ENCODE assay signal across 1 mouse cellular context in the genomic region with DNA sequence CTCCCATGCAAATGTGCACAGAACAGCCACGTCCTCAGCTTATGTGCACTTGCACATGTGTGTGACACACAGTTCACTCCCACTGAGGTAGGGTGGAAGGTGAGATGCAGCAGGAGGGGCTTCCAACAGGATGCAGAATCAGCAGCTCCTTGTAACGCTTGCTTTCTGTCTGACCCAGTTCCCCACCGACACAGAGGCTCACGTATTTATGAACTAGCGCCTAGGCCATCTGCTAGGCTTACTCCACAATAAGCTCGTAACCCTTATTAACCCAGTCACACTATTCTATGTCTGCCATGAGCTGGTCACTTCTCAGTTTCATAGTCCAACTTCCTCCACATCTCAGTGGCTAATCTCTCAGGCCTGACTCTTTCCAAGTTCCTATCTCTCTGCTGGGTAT.
TF ChIP-seq lines count a peak whose summit lies in the region.

No protein-coding gene starts in this region.

TF ChIP-seq in CH12.LX, 34 proteins besides CTCF, POLR2A, EP300 and RAD21 (continued from another document):
- TF ChIP-seq JUND (conservative IDR thresholded peaks at IDR 0.05; ENCODE audit: low read depth, low read length), result no peak
- TF ChIP-seq ETS1 (conservative IDR thresholded peaks at IDR 0.05; ENCODE audit: low read depth, low read length), result no peak
- no peak for TF ChIP-seq CHD2 (IDR thresholded peaks at IDR 0.05; ENCODE audit: low read length)
- TF ChIP-seq POLR2AphosphoS2 (IDR thresholded peaks at IDR 0.05; ENCODE audit: low read depth, low read length), result no peak; the same call in 1 of the 2 replicates
